Mouse (Mus musculus) thymus, adult 2 months (tissue): ENCODE measurements around the gene Nfatc3.

Experiments
- CTCF ChIP-seq: fragments of 200-500 bp; IDR thresholded peaks from 2 replicates; pipeline ENCODE4 v1.5.1; 2012; ENCODE audit warnings: mild to moderate bottlenecking, control low read depth, low read length, moderate library complexity, borderline replicate concordance; ENCODE audit not compliant: control insufficient read depth, poor library complexity, insufficient read depth; ENCODE audit errors: extremely low read depth
- POLR2A ChIP-seq: fragments of 200-500 bp; IDR thresholded peaks from 2 replicates; pipeline ENCODE4 v1.6.1; 2012; ENCODE audit warnings: mild to moderate bottlenecking, low read length, control low read depth, moderate library complexity; ENCODE audit not compliant: control insufficient read depth, poor library complexity, insufficient read depth; ENCODE audit errors: extremely low read depth

DNA sequence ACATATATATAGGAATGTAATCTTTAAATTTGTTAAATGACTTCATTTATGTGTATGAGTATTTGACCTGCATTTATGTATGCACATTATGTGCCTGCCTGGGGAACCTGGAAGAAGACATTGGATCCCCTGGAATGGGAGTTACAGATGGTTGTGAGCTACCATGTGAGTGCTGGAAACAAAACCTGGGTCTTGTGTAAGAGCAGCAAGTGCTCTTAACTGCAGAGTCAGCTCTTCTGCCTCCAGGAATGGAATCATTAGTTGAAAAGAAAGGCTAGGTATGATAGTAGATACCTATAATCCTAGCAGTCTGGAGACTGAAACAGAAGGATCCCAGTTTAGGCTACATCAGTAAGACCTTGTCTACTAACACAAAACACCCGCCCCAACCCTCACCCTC, 67.4 kb downstream of the Nfatc3 start:
- TF ChIP-seq CTCF (no peak), POLR2A (no peak)
